Mouse (Mus musculus): ENCODE measurements around the gene Coro1c. TPM values are rescaled to one million over a fixed set of nuclear protein-coding genes. Genes with fewer than 3 reads are reported as not detected.

The Coro1c gene
- polyA plus RNA-seq, 1 experiment from 2014 or later, result 235 TPM

DNA sequence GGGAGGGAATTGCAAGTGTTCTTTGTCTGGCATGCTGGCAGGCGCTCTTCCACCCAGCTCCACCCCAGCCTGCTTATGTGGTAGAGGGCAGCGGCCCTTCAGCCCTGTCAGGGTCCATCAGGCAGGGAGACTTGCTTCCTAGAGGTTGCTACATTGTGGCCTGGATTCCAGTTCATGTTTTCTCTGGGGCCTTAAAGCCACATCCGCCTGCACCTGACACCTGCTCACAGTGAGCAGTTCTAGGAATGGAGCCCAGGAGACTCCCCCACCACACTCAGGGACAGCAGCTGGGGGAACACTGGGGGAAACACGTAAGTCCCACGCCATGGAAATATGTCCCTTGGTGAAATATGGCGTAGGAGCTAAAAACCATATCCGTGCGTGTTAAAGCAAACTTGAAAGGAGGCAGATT, 76.1 kb downstream of the Coro1c start, which contains the start of gene Selplg:
Gene Selplg, minus strand, starts transcription at position 155 of the 412 bp plus-strand sequence.
- no peak within 1 kb of the TSS for H3K27ac ChIP-seq
- H3K9me3 ChIP-seq (replicated peaks), result no peaks in the 10 kb centered on the region
- H3K4me2 ChIP-seq, result no peak within 1 kb of the TSS
- H3K27me3 ChIP-seq, result no peaks in the 10 kb centered on the region
- no peak within 1 kb of the TSS for H3K9ac ChIP-seq
- ATAC-seq, result no peak
- no peaks in the 10 kb centered on the region for H3K36me3 ChIP-seq (ENCODE audit: poor library complexity, severe bottlenecking)
- H3K4me1 ChIP-seq, result peaks cover 8% of the 10 kb centered on the region; the same call in 1 of the 2 replicates
- WGBS, result 39% methylated on average over 8 of the region's 8 CpGs
- H3K4me3 ChIP-seq, result no peak within 1 kb of the TSS

DNA sequence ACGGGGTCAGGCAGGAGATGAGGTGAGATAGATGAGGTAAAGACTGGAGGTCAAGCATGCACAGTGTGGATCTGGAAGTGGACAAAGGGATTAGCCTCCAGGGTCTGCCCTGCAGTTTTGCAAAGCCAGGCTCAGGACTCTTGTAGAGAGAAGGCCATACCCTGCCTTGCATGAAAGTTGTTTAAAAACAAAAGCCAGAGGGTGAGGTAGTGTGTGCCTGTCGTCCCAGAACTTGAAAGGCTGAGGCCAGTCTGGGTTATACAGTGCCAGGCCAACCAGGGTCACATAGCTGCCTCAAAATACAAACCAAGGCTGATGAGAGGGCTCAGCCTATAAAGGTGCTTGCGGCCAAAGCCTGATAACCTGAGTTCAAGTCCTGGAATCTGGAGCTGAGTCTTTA, 76.8 kb downstream of the Coro1c start:
- Histone ChIP-seq H3K27ac (no peak overlapping the region), H3K9ac (no peak overlapping the region), H3K9me3 (replicated peaks) (no peaks in the 10 kb centered on the region), H3K27me3 (no peaks in the 10 kb centered on the region), H3K4me2 (no peak overlapping the region), H3K4me3 (no peak overlapping the region), H3K36me3 (ENCODE audit: poor library complexity, severe bottlenecking) (no peaks in the 10 kb centered on the region), H3K4me1 (peaks cover 8% of the 10 kb centered on the region; the same call in 1 of the 2 replicates)
- no peak for ATAC-seq
- WGBS, result 57% methylated on average over 3 of the region's 3 CpGs

DNA sequence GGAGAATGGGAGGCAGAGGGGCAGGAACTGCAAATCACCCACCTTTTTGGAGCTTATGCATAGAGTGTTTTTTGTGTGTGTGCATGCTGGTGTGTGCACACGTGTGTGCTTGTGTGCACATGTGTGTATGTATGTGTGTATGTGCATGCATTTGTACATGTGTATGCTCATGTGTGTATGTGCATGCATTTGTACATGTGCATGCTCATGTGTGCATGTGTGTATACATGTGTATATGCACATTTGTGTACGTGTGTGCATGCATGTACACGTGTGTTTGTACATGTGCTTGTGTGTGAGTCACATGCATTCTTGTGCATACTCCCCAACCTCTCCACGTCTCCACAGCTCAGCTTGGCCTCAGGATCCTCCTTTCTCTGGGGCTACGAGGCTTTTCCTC, 77.8 kb downstream of the Coro1c start:
- WGBS, result 86% methylated on average over 5 of the region's 5 CpGs
- H3K9ac ChIP-seq, result no peak overlapping the region

DNA sequence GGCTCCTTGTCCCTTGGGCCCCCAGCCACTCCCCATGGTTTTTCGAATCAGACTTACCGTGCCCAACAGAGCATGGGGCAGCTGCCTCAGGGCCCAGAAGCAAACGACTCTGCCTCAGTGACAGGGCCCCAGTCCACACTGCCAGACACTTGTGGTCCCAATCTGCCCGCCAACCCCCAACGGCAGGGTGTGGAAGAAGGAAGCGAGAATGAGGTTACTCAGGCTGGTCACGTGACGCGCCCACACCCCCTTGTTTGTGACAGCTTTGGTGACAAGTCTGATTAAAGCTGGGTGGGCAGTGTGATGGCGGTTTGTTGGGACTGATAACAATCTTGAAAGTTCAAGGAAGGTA, 78.3 kb downstream of the Coro1c start:
- ATAC-seq, result no peak
- H3K36me3 ChIP-seq (ENCODE audit: poor library complexity, severe bottlenecking), result no peaks in the 10 kb centered on the region
- H3K4me2 ChIP-seq, result no peak overlapping the region
- 76% methylated on average over 10 of the region's 10 CpGs for WGBS
- H3K4me3 ChIP-seq, result no peak overlapping the region
- no peaks in the 10 kb centered on the region for H3K27me3 ChIP-seq
- H3K27ac ChIP-seq, result no peak overlapping the region
- no peaks in the 10 kb centered on the region for H3K9me3 ChIP-seq (replicated peaks)
- peaks cover 8% of the 10 kb centered on the region; the same call in 1 of the 2 replicates for H3K4me1 ChIP-seq
- no peak overlapping the region for H3K9ac ChIP-seq

More for the DNA sequence above, 77.8 kb downstream of the Coro1c start:
- ATAC-seq, result no peak
- Histone ChIP-seq H3K27me3 (no peaks in the 10 kb centered on the region), H3K9me3 (replicated peaks) (no peaks in the 10 kb centered on the region), H3K27ac (no peak overlapping the region), H3K4me2 (no peak overlapping the region), H3K36me3 (ENCODE audit: poor library complexity, severe bottlenecking) (no peaks in the 10 kb centered on the region), H3K4me3 (no peak overlapping the region), H3K4me1 (peaks cover 8% of the 10 kb centered on the region; the same call in 1 of the 2 replicates)

DNA sequence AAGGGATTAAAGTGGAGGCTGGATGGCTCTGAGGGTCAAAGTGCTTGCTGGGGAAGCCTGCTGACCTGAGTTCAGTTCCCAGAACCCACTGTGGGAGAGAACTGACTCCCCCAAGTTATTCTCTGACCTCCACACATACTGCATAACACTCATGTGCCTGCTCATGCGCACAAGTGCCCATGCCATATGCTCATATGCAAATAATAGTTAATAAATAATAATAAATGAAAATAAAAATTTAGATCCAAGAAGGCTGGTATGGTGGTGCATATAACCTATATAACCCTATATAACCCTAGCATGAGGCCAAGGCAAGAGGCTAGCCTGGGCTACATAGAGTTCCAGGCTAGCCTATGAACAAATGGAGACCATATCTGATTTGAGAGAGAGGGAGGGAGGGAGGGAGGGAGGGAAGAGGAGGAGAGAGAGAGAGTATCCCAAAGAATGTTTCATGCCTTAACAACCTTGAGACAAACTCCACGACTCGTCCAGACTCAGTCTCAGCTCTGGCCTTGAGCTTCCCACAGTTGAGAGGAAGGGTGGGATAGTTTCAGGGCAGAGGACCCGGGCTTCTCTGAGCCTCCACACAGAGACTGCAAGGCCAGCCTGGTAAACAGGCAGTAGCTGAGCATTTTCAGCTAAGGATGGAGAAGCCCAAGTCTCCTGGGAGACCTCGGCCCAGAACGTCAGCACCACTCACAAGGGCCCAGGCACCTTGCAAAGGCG, 78.8 kb downstream of the Coro1c start:
- no peak overlapping the region for H3K4me2 ChIP-seq
- ATAC-seq, result no peak
- H3K4me1 ChIP-seq, result peaks cover 8% of the 10 kb centered on the region; the same call in 1 of the 2 replicates
- H3K9ac ChIP-seq, result no peak overlapping the region
- H3K4me3 ChIP-seq, result no peak overlapping the region
- WGBS, result 84% methylated on average over 7 of the region's 7 CpGs
- no peaks in the 10 kb centered on the region for H3K36me3 ChIP-seq (ENCODE audit: poor library complexity, severe bottlenecking)
- H3K9me3 ChIP-seq (replicated peaks), result no peaks in the 10 kb centered on the region
- H3K27ac ChIP-seq, result no peak overlapping the region
- no peaks in the 10 kb centered on the region for H3K27me3 ChIP-seq

DNA sequence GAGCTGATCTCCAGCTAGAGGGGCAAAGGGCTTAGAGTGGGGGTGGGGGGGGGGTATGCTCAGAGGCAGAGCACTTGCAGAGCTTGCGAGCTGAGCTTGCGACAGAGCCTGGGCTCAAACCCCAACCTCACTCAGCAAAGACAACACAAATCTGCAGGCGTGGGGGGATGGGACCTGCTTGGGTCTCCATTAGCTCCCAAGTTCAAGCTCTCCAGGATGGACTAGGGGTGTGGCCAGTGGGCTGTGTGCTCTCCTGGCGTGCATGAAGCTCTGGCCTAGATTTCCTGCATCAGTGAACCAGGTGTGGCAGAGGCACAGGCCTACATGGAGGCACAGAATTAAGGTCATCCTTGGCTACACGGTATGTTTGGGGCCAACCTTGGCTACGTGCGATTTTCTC, 80.1 kb downstream of the Coro1c start:
- Histone ChIP-seq H3K36me3 (ENCODE audit: poor library complexity, severe bottlenecking) (no peaks in the 10 kb centered on the region), H3K9me3 (replicated peaks) (no peaks in the 10 kb centered on the region), H3K9ac (no peak overlapping the region), H3K4me3 (no peak overlapping the region), H3K27ac (no peak overlapping the region), H3K4me1 (peaks cover 8% of the 10 kb centered on the region; the same call in 1 of the 2 replicates), H3K27me3 (0 out of 2 replicates have a peak, but pooled peaks cover 2% of the 10 kb centered on the region), H3K4me2 (no peak overlapping the region)
- ATAC-seq, result no peak
- 58% methylated on average over 7 of the region's 7 CpGs for WGBS

DNA sequence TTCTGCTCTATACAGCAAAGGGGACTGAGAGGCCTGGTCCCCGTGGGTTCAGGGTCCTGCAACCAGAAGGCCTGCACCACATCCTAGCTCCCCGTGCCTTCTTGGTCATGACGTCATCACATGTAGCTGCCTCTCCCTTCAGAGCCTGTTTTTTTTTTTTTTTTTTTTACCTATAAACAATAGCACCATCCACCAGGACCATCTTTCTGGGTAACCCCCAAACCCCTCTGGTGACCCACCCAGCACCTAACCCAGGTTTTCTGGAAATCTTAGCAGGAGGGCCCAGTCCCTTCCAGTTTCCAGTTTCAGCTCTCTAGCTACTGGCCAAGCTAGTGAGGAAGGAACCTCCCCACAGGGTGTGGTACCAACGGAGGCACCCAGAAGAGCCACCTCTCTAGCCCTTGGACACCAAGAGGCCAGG, 80.6 kb downstream of the Coro1c start:
- Histone ChIP-seq H3K27ac (no peak overlapping the region), H3K4me3 (no peak overlapping the region), H3K9me3 (replicated peaks) (no peaks in the 10 kb centered on the region), H3K4me1 (peaks cover 8% of the 10 kb centered on the region; the same call in 1 of the 2 replicates), H3K36me3 (ENCODE audit: poor library complexity, severe bottlenecking) (no peaks in the 10 kb centered on the region), H3K4me2 (no peak overlapping the region), H3K9ac (no peak overlapping the region), H3K27me3 (0 out of 2 replicates have a peak, but pooled peaks cover 2% of the 10 kb centered on the region)
- no peak for ATAC-seq
- WGBS, result 55% methylated on average over 4 of the region's 4 CpGs

DNA sequence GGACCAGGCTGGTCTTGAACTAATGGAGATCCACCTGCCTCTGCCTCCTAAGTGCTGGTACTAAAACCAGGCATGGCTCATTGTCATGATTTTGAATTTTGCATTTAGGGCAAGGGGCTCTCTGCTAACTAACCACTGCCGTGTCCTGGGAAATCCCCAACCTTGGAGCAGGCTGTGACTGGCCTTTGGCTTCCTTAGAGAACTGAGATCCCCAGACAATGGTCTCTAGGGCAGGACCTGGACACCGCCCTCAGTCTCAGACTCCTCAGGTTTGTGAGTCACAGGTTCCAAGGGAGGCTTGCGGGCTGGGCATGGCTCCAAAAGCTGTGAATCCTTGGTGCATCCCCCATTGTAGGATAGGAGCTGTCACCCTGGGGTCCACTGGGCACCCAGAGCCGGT, 81.9 kb downstream of the Coro1c start:
- no peak overlapping the region for H3K4me3 ChIP-seq
- H3K4me2 ChIP-seq, result no peak overlapping the region
- no peaks in the 10 kb centered on the region for H3K4me1 ChIP-seq
- 89% methylated on average over 4 of the region's 4 CpGs for WGBS
- no peaks in the 10 kb centered on the region for H3K36me3 ChIP-seq (ENCODE audit: poor library complexity, severe bottlenecking)
- H3K27ac ChIP-seq, result no peak overlapping the region
- H3K9ac ChIP-seq, result no peak overlapping the region
- H3K9me3 ChIP-seq (replicated peaks), result no peaks in the 10 kb centered on the region
- 0 out of 2 replicates have a peak, but pooled peaks cover 2% of the 10 kb centered on the region for H3K27me3 ChIP-seq
- no peak for ATAC-seq

DNA sequence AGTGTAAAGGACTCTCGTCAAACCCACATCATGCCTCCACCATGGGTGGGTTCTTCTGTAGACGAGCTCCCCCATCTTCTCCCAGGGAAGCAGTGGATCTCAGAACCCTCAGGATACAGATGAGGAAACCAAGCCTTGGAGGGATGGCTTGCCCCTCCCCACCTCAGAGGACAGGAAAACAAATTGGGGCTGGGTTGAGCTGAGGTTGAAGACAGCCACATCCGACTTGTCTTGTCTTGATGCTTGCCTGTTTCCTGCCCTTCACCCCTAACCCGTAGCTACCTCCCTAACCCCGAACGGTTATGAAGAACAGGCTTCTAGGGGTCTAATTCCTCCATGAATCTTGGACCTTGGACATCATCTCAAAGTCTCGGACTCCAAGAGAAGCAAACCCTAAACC, 83.0 kb downstream of the Coro1c start:
- WGBS, result 80% methylated on average over 7 of the region's 7 CpGs
- no peaks in the 10 kb centered on the region for H3K9me3 ChIP-seq (replicated peaks)
- H3K27me3 ChIP-seq, result 0 out of 2 replicates have a peak, but pooled peaks cover 2% of the 10 kb centered on the region
- no peaks in the 10 kb centered on the region for H3K4me1 ChIP-seq
- H3K4me2 ChIP-seq, result no peak overlapping the region
- no peaks in the 10 kb centered on the region for H3K36me3 ChIP-seq (ENCODE audit: poor library complexity, severe bottlenecking)
- H3K9ac ChIP-seq, result no peak overlapping the region
- no peak overlapping the region for H3K4me3 ChIP-seq
- no peak for ATAC-seq
- no peak overlapping the region for H3K27ac ChIP-seq

DNA sequence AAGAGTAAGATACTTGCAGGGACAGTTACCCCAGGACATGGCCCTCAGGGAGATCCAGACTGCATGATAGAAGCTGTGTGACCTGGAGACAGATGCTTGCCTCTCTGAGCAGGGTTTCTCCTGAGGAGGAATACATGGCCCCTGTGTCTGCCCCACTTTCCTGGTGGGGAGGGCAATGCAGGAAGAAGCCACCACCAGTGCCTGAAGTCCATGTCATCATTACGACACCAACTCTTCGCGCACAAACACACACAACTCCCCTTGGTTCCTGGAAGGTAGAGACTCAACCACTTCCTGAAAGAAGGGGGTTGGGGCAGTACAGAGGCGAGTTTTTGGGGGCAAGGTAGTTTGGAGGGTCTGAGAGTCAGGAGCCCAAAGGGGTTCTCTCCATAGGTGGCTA, 84.3 kb downstream of the Coro1c start:
- Histone ChIP-seq H3K36me3 (ENCODE audit: poor library complexity, severe bottlenecking) (no peaks in the 10 kb centered on the region), H3K9me3 (replicated peaks) (no peaks in the 10 kb centered on the region), H3K4me1 (no peaks in the 10 kb centered on the region)

DNA sequence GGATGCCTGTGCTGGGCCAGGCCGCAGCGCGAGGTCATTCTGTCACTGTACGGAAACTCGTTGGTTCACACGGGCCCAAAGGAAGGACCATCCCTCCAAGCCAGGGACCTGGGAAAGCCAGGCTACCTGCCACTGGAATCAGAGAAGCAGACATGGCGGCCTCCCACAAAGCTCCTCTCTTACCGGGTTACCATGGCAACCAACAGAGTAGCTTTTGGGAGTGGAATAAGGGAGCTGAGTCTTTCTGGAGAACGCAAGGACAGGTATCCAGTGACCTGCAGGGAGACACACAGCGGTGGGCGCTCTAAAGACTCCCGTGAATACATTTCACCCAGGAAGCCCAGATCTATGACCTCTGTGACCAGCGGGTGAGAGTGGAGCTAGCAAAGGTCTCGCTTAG, 90.0 kb downstream of the Coro1c start:
- H3K27me3 ChIP-seq, result peaks cover 7% of the 10 kb centered on the region; the same call in 1 of the 2 replicates
- WGBS, result 69% methylated on average over 14 of the region's 14 CpGs
- no peaks in the 10 kb centered on the region for H3K9me3 ChIP-seq (replicated peaks)
- H3K9ac ChIP-seq, result no peak overlapping the region
- H3K36me3 ChIP-seq (ENCODE audit: poor library complexity, severe bottlenecking), result no peaks in the 10 kb centered on the region
- no peak overlapping the region for H3K27ac ChIP-seq
- no peak for ATAC-seq
- peaks cover 10% of the 10 kb centered on the region; the same call in 1 of the 2 replicates for H3K4me1 ChIP-seq
- H3K4me2 ChIP-seq, result no peak overlapping the region
- no peak overlapping the region for H3K4me3 ChIP-seq

More for the DNA sequence above, 84.3 kb downstream of the Coro1c start:
- Histone ChIP-seq H3K27me3 (0 out of 2 replicates have a peak, but pooled peaks cover 2% of the 10 kb centered on the region), H3K4me3 (no peak overlapping the region), H3K9ac (no peak overlapping the region), H3K4me2 (no peak overlapping the region), H3K27ac (no peak overlapping the region)
- 88% methylated on average over 4 of the region's 4 CpGs for WGBS
- ATAC-seq, result no peak

DNA sequence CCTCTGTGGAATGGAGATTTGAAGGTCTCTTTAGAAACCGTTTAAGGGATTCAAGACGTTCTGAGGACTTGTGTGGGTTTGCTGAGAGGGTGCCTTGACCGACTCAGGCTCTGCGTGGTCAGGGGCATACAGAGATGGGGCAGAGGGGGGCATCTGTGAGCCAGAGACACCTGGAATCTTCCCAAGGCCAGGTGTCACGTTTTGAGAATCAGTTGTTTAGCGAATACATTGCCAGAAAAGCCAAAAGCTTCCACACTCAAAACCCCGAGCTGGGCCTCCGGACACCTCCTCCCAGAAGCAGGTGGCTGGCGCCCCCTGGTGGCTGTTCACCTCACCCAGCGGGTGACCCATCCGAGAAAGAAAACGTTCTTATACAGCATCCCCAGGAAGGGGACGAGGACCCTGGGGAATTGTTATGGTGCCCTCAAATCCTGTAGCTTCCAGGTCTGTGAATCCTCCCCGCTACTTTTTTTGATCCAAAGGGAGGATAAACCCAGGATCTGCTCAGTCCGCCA, 92.9 kb downstream of the Coro1c start:
- Histone ChIP-seq H3K27me3 (peaks cover 11% of the 10 kb centered on the region; the same call in 1 of the 2 replicates), H3K4me1 (peaks cover 10% of the 10 kb centered on the region; the same call in 1 of the 2 replicates), H3K36me3 (ENCODE audit: poor library complexity, severe bottlenecking) (no peaks in the 10 kb centered on the region), H3K4me2 (peak overlapping the region; percentile 19; the same call in 1 of the 2 replicates), H3K4me3 (no peak overlapping the region), H3K9ac (no peak overlapping the region), H3K27ac (no peak overlapping the region), H3K9me3 (replicated peaks) (0 out of 2 replicates have a peak, but pooled peaks cover 4% of the 10 kb centered on the region)
- no peak for ATAC-seq
- 13% methylated on average over 15 of the region's 15 CpGs for WGBS
